Mouse (Mus musculus) embryo, embryonic 9.5 days (tissue): Measurements from ENCODE around the gene Ccr10.
"Not testable (repeated sequence)": the region's sequence is repeated elsewhere in the genome, so short reads cannot be mapped to it uniquely, and the experiment has no call there.

Experiments
- DNase-seq: peaks from one replicate; pipeline ENCODE4 v3.0.0-alpha.2; 2017; ENCODE audit errors: extremely low spot score

Ccr10 gene

DNA sequence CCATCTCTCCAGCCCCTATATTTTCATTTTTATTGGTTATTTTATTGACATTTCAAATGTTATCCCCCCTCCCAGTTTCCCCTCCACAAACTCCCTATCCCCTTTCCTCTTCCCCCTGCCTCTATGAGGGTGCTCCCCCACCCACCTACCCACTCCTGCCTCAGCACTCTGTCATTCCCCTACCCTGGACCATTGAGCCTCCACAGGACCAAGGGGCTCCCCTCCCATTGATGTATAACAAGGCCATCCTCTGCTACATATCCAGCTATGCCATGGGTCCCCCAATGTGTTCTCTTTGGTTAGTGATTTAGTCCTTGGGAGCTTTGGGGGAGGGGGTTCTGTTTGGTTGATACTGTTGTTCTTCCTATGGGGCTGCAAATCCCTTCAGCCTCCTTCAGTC, 20.6 kb downstream of the Ccr10 start:
- no peak for DNase-seq

DNA sequence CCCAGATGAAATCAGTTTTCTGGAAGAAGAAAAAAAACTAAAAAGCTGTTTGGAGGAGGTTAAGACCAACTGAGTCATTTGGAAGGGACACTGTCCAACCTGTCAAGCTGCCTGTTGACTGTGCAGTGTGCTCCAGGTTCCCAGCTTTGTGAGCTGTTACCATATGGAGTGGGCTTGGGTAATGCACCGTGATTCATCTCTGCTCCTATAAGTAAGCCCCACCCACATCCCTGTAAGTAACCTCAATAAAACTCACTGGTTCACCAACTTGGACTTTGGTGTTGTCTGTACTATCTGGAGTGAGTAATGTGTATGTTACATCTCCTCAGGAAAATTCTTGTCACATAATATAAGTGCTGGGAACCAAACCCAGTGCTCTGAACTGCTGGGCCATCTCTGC, 22.4 kb downstream of the Ccr10 start:
- no peak for DNase-seq

DNA sequence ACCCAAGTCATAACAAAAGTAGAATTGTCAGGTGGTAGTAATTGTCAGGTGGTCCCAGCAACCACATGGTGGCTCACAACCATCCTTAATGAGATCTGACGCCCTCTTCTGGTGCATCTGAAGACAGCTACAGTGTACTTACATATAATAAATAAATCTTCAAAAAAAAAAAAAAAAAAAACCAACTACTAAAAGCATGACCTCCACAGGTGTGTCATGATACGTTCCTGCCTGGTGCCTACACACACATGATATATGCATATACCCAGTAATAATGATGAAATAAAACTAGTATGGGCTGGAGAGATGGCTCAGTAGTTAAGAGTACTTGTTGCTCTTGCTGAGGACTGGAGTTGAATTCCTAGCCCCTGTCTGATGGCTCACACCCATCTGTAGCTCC, 24.2 kb downstream of the Ccr10 start:
- DNase-seq: no peak

DNA sequence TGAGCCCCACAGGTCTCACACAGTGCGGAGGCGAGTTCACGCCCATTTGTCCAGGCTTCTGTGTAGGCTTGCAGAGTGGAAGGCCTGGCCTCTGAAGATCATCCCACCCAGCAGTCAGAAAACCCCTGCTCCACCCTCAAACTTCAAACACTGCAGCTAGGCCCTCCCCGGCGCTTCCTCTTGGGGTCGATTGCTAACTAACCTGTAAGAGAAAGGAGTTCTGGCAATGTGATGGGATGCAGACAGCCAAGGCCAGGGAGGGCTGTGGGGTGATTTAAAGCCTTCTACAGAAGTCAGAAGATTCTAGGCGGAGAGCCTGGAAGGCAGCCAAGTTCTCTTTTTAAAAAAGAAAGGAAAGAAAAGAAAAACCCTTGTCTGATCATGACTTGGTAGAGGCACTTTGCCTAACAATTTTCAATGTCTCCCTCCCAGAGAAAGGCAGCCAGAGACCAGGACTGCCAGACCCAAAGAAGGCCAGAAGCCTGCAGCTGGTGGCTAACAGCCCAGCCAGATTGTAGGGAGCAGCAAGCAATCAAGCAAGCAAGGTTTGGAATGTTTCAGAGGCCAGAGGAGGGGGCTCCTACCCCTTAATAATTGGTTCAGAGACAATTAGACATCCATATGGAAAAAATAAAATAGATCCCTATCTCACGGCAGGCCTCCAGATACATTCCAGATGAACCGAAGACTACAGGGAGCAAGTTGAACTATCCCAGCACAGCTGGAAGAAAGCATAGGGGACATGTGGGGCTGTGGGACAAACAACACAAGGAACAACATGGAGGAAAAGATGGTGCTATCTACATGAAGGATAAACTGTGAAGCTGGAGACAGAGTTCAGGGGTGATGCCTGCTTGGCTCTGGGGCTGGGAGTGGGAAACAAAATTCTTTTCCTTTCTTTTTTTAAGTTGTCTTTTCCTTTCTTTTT, 25.8 kb downstream of the Ccr10 start:
- DNase-seq: no peak

DNA sequence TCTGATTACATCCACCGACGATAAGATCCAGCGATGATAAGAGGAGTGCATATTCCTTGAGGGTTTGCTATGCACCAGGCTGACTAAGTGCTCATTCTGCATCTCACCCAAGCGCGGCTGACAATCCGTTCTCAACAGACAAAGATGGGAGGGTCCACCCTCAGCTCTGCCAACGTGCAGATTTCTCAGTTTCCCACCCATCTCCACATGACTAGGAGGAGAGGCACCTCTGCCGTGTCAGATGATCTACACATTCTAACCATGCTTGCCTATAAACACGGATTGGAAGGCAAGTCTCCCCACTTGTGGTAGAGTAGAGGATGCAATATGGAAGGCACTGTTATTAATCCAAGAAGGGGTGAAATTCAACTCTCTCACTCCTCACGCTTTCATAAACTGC, 26.5 kb downstream of the Ccr10 start:
- DNase-seq: no peak

DNA sequence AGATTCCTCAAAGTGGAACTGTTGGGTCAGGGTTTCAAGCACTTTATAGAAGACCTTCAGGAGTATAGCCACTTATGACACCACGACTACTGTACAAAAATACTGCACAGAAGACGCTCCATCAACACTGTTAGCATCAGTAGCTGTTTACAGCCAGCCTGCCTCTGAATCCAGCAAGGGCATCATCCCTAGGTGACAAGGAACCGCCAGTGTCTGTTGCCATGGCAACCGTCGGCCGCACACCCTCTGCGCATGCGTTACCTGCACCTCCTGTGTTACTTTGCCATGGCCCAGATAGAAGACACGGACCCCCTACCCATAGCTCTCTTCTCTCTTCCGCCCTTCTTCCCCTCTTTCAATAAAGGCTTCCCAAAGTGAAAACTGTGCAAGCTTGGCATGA, 28.9 kb downstream of the Ccr10 start:
- peak; percentile 43 for DNase-seq

DNA sequence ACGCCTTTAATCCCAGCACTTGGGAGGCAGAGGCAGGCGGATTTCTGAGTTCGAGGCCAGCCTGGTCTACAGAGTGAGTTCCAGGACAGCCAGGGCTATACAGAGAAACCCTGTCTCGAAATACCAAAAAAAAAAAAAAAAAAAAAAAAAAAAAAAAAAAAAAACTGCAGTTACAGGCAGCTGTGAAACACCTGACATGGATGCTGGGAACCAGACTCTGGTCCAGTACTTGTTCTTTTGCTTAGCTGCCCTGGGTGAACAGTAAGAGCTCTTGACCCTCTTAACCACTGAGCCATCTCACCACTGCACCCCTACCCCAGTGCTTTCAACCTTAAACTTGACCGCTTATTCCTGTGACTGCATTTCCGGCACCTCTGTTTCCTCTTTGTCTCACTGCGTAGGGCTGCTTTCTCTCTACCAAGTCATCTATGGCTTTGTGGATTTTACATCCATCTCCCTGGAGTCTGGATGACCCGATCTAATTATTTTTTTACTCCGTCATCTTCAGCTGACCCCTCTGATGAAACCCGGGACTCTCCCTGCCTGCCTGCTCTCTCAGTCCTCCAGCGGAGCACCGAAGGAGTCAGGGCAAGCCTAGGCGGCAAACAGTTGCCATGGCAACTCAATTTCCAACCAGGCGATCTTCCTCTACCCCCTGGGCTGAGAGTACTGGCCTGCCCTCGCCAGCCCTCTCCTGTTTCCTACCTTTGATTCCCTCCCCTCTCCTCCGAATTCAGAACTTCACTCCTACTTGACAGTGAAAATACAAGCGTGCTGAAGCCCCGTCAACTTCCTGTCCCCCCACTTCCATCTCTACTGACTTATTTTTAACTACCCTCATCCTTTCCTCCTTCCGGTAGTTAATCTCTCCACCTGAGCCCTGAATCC, 31.7 kb downstream of the Ccr10 start:
- DNase-seq: peak; percentile 55

DNA sequence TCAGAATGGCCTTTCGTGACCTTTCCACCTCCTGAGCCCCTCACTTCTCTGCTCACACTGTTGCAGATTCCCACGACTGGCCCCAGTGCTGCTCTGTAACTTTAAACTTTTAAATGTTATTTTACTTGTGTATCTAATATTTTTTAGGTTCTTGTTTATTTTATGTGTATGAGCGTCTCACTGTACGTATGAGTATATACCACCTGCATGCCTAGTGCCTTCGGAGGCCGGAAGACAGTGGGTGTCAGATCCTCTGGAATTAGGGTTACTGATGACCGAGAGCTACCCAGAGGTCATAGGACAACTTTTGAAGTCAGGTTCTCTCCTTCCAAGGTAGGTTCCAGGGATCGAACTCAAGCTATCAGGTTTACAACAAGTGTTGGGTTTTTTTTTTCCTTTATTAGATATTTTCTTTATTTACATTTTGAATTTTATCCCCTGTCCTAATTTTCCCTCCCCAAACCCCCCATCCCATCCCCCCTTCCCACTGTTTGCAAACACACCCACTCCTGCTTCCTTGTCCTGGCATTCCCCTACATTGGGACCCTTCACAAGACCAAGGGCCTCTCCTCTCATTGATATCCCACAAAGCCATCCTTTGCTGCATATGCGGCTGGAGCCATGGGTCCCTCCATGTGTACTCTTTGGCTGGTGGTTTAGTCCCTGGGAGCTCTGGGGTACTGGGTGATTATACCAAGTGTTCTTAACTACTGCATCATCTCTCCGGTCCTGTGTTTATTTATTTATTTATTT, 32.9 kb downstream of the Ccr10 start:
- DNase-seq: no peak

DNA sequence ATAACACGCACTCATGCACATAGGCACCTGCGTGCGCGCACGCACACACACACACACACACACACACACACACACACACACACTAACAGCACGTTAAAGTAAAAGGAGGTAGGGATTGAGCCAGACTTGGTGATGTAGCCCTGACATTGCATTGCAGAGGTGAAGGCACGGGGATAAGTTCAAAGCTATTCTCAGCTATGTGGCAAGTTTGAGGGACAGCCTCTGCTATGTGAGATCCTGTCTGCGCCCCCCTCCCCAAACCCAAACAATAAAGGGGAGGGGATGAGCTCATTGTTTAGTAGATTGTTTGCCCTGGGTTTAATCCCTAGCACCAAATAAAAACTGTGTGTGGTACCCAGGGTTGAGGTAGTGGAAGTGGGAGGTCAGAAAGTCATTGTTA, 34.2 kb downstream of the Ccr10 start:
- DNase-seq: no peak

DNA sequence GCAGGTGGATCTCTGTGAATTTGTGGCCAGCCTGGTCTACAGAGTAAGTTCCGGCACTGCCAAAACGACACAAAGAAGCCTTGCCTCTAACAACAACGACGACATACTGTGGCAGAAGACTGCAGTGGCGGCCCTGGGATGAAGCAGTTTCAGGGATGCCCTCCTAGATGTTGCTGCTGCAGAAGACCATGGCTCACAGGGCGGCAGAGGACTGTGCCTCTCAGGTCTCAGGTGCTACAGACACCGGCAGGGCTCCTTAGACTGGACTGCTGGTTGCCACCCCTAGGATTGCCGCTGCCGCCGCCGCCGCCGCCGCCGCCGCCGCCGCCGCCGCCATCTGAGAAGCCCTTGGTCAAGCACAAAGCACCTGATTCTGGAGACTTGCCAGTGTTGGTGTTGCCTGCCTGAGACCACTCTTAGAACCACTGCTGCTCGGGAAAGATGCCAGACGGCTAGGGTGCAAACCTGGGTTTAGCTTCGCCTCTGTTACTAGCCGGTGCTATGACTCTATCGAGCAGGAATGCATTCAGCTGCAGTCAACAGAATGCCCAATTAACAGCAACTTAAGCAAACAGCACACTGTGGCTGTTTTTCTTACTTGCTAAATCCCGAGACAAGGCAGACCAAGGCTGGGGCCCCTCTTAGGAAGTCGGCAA, 35.0 kb downstream of the Ccr10 start:
- no peak for DNase-seq

DNA sequence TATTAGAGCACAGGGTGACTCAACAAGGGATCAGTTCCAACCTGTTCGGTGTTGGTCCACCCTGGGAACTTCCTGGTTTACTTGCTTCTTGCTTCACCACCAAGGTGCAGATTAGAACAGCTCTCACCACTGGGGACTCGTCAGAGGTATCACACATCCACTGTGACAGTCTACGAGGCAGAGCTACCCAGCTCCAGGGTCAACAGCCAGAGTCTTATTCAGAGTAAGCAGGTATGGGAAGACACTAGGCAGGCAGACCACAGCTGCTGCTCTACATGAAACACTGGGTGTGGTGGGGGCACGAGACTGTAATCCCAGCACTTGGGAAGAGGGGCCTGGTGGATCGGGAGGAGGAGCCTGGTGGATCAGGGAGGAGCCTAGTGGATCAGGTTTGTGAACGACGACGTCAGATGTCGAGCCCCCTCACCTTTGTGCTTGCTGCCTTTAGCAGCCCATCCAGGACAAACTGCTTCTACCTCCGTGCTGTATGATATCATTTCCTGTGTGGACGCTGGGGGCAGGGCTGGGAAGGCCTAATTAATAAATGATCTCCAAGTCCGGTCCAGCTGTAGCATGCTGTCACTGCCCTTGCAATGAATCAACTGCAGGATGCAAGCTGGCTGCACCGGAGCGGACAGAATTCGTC, 36.6 kb downstream of the Ccr10 start:
- DNase-seq: peak; percentile 35

DNA sequence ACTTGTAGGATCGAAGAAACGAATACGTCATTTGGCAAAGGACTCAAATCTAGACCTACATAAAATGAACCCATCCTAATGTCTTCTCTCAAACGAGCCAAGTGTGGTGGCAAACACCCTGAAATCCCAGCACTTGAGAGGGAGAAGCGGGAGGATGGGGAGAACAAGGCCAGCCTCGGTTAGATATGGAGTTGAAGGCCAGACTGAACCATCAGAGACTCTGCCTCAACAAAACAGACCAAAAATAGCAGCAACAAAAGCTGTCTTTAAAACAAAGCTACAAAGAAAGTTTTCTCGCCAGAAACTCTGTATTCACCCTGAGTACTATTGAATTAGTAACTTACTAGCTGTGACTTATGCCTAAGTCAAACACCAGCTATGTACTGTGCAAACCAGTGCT, 38.2 kb downstream of the Ccr10 start:
- no peak for DNase-seq

DNA sequence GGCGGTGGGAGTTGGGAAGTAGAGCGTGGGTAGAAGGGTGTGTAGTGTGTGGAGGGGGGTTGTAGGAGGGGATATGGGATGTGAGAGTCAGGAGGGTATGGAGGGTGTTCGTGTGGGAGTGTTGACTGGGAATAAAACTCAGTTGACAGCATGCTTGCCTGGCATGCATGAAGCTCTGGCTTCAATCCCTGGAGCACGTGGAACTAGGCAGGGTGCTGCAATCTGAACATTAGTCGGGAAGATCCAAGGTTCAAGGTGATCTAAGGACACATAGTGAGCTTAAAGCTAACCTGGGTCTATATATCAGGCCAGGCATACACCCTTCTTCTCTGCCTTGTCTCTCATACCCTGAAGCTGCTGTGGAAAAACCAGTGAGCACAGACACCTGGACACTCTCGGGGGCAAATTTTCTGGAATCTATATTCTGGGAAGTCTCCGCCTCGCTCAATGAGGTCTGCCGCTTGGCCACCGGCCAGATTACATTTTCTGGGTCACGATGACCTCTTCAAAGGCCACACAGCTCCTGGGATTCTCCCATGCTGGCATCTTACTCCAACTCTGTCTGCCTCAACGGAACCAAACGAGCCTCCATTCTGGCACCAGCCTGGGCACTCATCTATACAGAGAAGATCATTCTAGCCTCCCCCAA, 40.9 kb downstream of the Ccr10 start:
- DNase-seq: no peak

DNA sequence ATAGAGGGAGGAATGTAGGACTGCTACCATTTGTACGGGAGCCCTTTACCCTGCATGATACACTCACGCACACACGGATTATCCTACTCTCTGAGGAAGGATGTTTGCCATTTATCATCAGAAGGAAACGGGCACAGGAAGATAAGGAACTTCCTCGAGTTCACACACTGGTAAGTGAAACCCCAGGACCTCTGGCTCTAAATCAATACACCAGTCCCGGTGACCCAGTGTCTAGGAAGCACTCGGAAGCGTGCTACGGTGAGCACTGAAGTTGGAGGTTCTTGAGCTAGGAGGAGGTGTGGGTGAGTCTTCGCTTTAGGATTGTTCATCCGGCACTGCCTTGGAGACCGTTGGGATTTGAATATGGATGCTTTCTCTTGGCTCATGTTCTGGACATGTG, 42.2 kb downstream of the Ccr10 start:
- no peak for DNase-seq

DNA sequence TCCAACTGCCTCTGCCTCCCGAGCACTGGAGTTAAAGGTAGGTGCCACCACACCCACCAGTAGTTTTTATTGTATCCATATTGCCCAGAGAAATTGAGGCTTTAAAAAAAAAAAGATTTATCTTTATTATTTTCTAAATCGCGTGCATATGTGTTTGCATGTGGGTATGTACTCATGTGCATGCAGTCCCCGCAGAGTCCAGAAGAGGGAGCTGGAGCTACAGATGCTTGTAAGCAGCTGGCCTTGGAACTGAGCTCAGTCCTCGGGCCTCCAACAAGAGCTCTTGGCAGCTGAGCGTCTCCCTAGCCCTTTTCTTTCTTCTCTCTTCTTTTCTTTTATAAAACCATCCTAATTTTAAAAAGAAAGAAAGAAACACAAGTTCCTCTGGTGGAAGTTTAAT, 43.5 kb downstream of the Ccr10 start:
- DNase-seq: no peak

DNA sequence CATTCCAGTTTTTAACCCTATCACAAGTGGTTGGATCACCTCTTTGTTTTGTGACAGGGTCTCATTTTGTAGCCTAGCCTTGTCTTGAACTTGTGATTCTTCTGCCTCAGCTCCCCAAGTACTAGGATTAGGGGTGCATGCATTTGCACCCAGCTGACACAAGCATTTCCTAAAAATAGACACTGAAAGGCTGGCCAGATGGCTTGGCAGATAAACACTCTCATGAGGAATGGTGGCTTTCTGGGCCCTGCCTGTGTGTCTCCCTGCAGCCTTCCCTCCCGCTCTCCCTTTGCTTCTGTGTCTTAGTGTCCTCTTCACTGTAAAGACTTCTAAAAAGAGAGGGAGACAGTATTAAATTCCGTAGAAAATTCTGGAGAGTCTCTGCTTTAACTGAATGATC, 44.1 kb downstream of the Ccr10 start:
- no peak for DNase-seq

DNA sequence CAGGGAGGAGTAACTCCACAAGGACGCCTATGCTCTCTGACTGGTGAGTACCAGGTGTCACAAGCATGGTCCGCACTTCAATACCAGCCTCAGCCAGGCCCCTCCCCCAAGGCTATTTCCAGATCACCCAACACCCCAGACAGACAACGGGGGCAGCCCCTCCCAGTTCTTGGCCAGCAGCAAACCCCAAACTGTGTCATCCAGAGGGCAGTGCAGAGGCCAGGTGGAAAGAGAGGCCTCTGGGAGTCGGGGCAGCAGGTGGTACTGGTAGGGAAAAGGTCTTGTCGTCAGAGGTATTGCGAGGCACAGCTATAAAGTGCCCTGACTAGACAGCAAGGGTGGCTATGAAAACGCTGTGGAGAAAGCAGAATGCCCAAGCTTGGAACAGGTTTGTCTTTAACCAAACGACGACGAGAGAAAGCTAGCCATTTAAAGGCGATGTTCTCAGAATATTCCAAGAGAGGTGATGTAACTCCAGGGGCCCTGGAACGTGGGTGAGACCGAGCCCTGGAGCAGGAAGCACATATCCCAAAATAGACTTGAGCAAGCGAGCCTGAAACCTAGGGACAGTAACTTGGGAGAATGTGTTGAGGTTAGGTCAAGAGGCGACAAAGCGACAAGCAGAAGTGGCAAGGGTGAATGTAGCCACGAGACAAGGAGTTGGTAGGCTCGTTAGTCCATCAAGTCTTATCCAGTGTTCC, 45.0 kb downstream of the Ccr10 start:
- no peak for DNase-seq

DNA sequence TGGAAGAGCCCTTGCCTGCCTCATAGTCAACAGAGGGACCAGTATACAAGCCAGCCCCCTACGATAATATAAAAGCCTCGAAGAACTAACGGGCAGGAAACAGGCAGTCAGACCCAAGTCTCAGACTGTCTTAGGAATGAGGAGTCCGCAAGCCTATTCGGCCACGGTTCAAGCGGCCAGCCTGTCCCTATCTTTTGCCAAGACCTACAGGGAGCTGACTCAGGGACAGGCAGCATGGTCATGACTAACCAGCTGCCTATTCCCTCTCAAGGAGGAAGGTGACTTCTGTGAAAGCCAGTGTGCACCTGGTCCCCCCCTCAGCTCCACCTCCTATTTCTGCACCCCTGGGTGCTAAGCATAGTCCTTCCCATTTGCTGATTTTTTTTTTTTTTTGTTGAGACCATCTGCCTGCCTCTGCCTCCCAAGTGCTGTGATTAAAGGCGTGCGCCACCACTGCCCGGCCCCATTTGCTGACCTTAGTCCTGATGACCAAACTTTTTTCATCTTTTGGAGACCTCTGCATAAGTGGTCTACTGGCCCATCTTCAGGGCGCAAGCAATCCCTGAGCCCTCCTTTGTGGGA, 46.2 kb downstream of the Ccr10 start:
- DNase-seq: no peak

DNA sequence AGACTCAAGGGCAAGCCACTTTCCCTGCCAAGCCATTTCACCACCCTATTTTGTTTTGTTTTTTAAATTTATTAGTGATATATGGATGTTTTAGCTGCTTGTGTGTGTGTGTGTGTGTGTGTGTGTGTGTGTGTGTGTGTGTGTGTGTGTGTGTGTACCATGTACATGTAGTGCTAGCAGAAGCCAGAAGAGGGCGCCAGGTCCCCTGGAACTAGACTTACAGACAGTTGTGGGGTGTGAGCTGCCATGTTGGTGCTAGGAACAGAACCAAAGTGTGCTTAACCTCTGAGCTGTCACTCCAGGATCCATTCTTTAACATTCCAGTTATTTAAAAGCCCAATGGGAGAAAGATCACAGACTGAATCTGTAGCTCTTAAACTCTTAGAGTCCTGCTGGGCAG, 48.2 kb downstream of the Ccr10 start:
- no peak for DNase-seq

DNA sequence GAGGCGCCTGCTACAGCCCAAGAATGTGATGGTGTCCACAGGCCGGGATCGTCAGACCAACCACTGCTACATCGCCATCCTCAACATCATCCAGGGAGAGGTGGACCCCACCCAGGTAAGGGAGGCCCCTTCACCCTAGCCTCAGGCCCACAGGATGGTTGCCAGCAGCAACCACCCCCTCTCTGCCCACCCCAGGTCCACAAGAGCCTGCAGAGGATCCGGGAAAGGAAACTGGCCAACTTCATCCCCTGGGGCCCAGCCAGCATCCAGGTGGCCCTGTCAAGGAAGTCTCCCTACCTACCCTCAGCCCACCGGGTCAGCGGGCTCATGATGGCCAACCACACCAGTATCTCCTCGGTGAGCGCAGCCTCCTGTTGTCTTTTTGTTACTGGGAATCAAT, 50.2 kb downstream of the Ccr10 start:
- DNase-seq: not testable (repeated sequence)
